Mouse (Mus musculus) thymus, postnatal 14 days (tissue): ENCODE measurements around the gene Eml6.
"Not testable (repeated sequence)": the region's sequence is repeated elsewhere in the genome, so short reads cannot be mapped to it uniquely, and the experiment has no call there.

ENCODE experiments used
- DNase-seq: peaks from one replicate; pipeline ENCODE4 v3.0.0; 2021

Eml6 gene

DNA sequence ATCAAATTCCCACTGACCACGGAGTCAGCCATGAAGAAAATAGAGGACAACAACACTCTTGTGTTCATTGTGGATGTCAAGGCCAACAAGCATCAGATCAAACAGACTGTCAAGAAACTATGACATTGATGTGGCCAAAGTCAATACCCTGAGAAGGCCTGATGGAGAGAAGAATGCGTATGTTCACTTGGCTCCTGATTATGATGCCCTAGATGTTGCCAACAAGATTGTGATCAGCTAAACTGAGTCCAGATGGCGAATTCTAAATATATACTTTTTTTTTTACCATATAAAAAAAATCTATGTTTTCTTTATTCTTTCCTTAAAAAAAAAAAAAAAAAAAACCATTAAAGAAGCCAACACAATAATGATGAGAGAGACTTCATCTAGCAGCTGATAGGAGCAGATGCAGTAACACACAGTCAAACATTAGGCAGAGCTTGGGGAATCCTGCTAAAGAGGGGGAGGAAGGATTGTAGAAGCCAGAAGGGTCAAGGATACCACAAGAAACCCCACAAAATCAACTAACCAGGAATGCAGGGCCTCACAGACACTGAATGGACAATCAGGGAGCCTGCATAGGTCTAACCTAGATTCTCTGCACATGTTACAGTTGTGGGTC is 185.1 kb downstream of the Eml6 start:
- DNase-seq = no peak

DNA sequence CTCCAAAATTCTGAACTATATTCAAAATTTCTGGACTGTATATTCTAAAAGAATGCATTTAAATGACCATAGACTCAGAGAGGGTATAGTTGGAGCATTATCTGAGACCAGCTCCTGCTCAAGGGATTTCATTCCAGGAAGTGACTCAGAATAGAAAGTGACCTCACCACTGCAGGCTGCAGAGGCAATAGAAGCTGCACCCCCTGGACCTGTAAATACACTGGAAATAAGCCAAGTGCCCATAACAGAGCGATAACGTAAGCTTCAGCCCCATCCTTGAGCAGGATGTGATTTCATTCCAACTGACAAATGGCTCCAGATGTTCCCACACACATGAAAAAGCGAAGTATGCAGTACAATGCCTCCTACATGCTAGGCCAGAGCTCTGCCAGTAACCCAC is 186.1 kb downstream of the Eml6 start:
- DNase-seq = no peak

DNA sequence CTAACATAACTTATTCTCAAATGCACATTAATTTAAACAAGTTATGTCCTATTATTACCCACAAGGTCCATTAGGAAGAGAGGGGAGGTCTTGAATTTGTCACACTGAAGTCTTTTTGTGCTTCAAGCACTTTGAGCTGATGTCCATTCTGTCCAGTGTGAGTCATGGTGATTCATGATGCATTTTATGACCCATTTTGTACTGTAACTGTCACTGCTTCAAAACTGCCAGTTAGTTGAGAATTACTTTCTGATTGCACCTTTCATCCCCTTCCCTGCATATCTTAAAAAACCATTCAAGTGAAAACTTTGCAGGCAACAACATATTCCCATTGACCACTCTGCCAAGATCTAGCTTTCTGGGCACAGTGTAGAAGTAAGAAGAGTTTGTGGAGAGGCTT is 188.8 kb downstream of the Eml6 start:
- DNase-seq = no peak

DNA sequence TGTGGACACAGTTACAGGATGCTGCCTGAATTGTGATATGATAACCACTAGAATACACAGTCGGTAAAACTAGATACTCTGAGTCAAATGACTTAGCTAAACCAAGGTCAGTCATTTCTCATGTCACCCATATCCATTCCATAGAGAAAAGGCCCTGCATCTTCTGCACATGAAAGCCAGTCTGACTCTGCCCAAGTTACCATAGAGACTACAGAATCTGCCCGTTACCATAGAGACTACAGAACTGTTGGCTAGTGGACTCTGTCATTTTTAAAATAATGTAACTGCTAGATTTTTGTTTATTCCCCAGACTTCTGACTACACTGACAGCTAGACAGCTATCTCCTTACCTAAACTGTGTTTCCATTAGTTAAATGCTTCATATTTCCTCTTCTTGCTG is 198.1 kb downstream of the Eml6 start:
- no peak for DNase-seq

DNA sequence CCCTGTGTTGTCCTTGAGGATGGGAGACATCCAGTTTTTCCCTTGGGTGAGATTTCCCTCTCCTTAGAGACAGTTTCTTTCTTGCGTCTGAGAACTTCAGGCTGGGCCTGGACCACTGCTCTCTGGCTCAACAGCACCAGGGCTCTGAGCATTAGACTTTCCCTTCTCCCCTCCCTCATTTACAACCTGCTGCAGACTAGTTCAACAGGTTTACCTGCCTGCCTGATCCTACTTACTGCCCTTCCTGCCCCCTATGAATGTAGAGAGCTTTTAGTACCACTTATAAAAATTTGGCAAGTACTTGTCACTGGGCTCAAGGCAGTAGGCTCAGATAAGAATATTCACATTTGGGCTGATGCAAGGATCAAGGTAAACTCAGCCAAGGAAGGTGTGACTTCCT is 199.8 kb downstream of the Eml6 start:
- DNase-seq = no peak

DNA sequence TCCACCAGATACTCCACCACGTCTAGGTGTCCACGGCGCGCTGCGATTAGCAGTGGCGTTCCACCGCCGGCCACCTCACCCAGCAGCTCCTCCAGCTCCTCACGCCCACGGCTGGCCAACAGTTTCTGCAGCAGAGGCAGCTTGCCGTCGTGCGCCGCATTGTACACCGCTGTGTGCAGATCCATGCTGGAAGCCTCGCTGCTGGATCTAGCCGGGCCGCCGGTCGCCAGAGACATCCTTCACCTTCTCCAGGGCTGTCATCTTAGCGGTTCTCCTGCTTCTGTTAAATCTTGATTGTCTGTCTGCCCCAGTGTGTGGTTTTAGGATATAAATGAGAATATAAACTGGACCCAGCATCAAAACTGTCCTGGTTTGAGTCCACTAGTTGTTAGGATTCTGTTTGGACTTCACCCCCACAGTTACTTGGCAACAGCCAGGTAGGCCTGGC is 200.5 kb downstream of the Eml6 start, which contains the start of gene 4931440F15Rik:
4931440F15Rik (minus strand) TSS at position 398 of the 448 bp plus-strand sequence.
- not testable (repeated sequence) for DNase-seq

DNA sequence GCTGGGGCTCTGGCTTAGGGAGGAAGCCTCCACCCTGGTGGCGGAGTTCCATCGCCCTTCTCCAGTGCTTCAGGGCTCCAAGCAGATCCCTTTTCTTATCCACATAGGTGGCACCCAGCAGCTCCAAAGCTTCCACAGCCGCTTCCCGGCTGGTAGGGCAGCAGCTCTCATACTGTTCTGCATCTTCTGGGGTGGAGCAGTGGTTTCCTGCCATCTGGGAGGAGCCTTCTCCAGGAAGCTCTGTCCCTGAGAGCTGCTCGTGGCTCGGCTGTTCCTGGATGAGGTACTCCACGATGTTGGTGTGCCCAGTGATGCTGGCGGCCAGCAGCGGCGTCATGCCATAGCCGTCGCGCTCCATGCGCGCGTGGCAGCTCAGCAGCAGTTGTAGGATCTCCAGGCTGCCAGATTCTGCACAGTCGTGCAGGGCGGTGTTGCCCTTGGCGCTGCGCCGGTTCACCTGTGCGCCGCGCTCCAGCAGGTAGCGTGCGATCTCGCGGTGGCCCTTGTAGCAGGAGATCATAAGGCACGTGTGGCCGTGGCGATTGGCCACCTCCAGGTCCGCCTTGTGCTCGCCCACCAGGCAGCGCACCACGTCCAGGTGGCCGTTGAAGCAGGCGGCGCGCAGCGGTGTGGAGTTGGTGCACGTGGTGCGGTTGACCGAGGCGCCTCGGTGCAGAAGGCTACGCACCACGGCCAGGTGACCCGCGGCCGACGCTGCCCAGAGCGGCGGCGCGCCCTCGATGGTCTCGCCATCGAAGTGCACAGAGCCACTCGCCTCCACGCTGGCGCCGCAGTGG is 201.2 kb downstream of the Eml6 start:
- DNase-seq = not testable (repeated sequence)

DNA sequence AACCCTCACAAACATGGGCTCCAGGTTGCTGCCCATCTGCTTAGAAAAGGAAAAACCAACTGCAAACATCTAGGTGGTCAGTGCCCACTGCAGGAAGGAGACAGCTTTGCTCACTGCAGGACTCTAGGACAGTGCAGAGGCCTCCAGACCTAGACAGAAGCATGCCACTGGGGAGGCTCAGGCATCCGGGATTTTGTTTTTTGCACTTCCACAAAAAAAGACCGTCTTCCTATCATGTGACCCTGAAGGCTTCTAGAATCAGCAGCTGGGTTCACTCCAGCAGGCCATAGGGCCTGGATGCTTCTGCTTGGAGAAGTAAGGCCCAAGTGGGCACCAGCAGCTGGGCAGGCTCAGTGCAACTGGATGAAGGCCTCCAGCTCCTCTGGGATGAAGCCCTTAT is 202.7 kb downstream of the Eml6 start:
- no peak for DNase-seq

DNA sequence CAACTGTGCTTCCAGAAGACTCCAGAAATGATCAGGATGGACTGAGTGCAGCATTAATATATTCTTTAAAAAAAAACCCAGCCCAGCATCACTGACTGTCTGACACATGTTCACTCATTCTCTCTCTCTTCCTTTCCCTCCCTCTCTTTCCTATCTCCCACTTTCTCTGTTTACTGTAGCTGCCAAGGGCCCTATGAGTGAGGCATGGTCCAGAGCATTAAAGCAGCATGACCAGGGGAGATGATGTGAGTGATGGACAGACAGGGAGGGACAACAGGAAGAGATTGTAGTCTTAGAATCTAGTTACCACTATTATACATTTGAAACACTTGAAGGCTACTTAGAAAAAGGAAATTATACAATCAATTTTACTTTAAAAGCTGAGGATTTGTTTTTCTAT is 210.2 kb downstream of the Eml6 start:
- DNase-seq = no peak

DNA sequence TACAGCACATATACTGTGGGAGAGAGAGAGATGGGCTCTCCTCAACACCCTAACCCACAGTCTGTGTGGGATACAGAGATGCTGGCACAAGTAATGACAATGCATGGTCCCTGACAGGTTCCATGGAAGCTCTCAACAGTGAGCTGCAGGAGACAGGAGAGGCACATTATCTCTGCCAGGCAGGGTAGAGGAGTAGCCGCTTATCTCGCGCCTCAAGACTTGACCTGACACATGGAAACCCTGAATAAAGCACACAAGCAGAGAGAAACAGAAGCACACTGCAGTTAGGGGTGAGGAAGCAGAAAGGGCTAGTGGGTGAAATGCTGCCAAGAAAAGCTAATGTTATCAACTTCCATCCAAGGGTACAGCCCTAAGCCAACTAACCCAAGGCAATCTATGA is 210.6 kb downstream of the Eml6 start:
- no peak for DNase-seq

DNA sequence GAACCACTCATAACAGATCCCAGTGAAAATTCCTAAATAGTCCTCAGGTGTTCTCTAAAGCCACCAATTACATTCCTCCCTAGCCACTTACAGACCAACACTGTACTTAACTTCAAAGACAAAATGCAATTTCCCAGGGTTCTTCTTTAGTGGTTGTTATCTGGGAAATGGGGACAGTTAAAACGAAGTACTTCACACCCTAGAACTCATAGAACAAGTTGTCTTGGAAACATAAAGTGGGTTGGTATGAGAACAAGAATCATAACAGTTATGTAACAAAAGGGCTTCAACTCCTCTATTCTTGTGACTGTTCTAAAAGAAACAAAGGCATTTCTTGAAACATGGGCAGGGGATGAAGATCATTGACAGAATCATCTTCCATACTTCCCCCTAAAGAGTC is 212.6 kb downstream of the Eml6 start:
- no peak for DNase-seq

DNA sequence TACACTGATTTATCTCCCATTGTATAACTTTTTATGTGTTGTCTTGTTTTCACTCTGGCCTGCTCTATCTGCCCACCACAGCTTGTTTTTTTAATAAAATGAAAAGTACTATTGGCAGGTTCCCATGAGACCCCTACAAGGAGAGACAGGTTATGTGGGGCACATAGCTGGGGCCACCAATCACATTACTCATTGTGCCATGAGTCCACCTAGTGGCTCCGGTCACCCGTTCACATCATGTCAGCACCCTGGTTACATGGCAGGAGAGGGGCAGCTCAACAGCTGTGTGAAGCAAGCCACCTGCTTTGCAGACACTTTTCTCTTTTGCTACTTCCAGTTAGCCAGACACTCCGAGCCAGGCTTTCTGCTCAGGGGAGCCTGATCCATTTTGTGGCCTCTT is 213.4 kb downstream of the Eml6 start:
- DNase-seq = no peak

DNA sequence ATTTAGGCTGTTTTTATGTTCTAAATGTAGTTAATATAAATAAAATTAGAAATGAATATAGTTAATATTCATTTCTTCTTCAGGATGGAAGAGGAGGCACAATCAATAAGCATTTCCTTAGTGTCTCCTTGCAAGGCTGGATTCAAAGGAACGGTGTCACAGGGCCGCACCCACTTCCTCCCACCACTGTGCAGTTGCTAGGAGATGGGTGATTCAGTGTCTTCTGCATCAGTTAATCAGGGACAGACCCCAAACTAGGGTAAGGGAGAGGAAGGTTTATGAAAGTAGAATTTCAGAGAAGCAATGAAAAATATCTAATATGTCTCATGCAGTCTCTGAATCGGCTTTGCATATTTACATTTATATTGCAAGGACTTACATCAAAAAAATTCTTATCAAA is 215.5 kb downstream of the Eml6 start:
- no peak for DNase-seq

DNA sequence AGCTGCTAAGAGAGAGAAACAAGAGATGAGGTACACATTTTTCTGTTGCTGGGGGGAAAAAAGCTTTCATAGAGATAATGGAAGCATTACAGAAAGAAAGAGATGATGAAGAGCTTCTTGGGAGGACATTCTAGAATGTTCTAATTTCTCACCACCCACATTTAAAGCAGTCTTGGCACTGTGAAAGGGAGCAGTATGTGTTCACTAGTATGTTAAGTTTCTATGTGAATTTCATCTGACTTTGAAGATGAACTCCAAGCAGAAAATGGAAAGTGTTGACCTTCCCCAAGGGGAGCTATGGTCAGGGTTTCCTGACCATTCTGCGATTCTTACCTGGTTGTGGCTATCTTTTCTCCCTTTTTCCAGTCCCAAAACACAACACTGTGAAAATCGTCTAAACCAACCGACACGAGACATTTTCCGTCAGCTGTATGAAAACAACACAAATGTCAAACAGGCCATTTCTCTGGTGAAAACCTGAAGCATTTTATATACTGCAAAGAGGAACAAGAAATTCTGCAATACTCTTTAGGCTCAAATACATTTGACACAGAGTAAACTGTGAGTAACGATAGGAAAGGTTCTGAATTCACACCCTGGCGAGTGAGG is 216.7 kb downstream of the Eml6 start:
- DNase-seq = no peak

DNA sequence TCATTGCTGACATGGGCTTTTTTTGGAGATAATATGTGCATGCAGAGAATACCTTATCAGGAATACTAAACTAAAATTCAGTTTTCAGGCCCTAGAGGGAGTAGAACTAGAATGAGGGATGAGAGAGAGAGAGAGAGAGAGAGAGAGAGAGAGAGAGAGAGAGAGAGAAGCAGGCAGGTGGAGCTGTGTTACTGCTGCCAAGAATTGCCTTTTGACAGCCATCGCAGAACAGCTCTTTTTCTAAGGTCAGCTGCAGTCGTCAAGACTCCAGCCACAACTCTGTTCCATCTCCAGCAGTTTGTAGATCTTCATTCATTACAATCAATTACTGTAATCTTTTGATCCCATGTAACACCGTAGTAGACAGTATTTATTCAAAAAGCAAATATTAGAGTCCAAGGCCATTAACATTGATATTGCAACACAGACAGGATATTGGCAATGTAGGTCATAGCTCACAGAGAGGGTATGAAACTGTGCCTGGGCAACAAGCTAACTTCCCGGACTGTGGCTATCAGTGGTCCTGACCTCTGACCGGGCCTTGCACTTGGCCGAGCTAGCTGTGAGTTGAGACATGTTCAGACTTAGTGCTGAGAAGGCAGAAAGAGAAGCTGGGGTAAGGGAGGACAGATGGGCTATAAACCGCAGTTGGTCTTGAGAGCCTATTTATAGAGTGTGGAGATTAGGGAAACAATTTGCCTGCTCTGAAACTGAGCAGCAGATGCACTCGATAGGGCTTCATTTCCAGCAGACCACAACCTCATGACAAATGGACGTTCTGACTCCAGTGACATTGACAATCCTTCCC is 217.5 kb downstream of the Eml6 start:
- no peak for DNase-seq

DNA sequence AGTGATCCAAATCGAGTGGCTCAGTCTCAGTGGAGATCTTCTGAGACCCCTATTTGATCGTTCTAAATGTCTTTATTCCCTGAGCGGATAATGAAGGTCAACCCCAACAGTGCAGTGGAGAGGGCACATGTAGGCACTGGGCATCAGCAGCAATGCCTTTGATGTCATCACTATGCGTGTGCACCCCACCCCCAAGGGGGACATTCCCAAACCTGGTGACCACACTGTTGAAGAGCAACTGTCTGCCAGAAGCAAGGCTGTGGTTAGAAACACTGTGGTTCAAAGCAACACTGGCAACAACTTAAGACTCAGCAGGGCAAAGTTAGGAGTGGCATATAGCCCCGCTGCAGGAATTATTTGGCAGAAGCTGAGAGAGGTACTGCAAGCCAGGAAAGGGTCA is 218.5 kb downstream of the Eml6 start:
- DNase-seq = no peak

DNA sequence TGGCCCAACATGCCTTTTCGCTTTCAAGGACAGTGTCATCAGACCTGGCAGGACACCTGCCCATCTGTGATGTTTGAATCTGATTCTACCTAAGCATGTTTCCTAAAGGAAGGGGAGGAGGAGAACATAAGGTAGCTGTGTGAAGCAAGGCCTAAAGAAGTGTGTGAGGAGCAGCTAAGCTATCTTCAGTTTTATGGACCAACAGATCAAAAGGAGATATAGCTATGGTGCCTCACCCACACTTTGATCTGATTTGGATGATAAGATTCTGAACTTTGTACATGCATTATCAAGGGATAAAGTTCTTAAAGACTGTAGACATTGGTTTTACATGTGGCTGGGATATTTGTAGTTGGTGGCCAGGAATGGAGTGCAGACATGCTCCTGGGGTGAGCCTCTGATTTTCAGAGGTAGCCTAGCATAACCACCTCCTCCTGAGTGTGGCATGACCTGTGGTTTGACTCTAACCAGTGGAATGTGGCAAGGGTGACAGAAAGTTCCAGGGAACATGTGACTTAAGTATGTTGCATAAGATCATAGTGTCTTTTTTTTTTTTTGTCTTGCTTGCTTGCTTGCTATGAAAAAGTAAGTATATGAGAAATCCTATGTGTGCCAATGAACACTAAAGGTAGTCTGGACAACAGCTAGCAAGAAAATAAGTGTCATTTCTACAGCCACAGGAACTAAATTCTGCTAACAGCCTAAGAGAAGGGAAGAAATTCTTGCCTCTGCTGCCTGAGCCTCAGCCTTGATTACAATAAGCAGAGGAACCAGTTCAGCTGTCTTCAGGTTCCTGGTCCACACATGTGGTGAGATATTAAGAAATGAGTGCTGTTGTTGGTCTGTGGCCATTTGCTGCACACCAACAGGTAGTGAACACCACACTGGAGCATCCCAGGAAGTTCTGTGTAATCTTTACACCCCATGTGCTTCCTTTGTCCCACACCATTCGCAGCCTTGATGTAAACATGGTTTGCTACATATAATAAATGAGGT is 224.1 kb downstream of the Eml6 start:
- DNase-seq = no peak

DNA sequence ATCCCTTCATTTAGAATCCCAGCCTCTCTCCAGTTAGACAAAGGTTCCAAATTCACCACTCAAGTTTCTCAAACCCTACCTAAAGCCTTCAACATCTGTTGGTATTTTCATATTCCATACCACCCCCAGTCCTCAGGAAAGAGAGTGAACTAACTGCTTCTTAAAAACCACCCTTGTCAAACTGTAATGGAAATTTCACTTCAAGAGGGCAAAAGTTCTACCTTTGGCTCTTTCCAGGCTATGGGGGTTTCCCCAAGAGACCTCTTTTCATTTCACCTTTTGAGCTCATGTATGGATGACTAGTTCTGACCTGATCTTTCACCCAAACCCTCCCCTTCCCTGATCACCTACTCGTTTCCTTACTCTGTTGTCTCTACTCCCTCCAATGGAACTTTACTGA is 226.0 kb downstream of the Eml6 start:
- DNase-seq = no peak

DNA sequence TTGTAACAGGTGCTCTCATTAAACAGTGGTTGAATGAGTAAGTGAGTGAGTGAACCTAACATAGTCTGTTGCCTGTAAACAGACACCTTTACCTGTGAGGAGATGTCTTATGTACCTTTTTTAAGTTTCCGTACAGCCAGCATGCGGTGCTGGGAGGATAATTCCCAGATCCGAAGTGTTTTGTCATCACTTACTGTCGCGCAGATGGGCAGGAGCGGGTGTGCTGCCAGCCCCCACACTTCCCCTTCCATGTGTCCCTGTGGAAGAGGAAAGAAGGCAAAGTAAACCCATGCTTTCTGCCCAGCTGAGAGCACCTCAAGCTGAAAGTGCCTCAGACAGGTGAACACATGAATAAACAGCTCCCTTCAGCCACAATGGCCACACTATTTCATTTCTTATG is 230.7 kb downstream of the Eml6 start:
- no peak for DNase-seq

DNA sequence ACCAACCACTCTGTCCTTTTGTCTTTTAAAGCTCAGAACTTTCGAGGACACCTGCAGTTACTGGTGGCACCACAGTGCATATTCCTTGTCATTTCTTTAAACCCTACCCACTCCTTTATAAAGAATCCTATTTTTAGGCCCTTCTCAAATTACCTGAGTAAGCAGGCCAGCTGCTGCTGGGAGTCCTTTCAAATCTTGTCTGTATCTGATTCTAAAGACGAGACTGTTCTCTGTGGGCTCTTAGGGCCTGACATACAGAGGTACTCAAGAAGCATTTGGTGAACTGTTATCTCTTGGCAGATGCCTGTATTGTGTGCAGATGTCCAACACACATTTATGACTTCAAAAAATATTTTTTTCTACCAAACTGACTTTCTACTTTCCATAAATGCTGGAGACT is 231.4 kb downstream of the Eml6 start:
- DNase-seq = no peak

DNA sequence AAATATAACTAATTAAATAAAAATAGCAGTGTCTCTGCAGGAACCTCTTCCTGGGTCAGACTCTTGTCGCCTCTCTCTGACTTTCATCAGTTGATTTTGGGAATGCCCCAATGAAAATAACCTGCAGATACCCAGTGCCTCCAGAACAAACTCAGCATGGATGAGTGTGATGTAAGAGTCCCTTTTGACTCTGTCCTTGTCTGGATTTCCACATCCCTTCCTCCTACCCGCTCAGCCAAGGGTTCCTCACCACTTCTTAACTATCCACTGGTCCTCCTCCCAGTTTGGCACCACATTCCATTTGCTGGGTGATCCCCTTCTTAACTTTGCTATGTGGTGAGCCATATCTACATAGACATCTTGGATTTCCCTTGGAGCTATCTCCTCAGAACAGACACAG is 235.0 kb downstream of the Eml6 start:
- DNase-seq = no peak
